Mouse (Mus musculus) E14TG2a.4 (cell line): ENCODE measurements around the gene Hfe2.
"Not testable (repeated sequence)": the region's sequence is repeated elsewhere in the genome, so short reads cannot be mapped to it uniquely, and the experiment has no call there.

ENCODE experiments used
- H3K27me3 ChIP-seq: 2 replicates; pipeline ENCODE4 v1.6.1; 2014; ENCODE audit warnings: low read length, control low read depth; ENCODE audit not compliant: insufficient read depth
- H3K36me3 ChIP-seq: 2 replicates; pipeline ENCODE4 v1.6.1; 2014; ENCODE audit warnings: low read length, control low read depth; ENCODE audit not compliant: insufficient read depth
- H3K4me1 ChIP-seq: replicated peaks from 2 replicates; pipeline ENCODE4 v1.6.1; 2014; ENCODE audit warnings: low read depth, low read length, control low read depth
- H3K4me3 ChIP-seq: replicated peaks from 2 replicates; pipeline ENCODE4 v1.5.1; 2014; ENCODE audit warnings: mild to moderate bottlenecking, low read length
- H3K9me3 ChIP-seq: 2 replicates; pipeline ENCODE4 v1.6.1; 2014; ENCODE audit warnings: low read length, control low read depth
- CTCF ChIP-seq: conservative IDR thresholded peaks from 2 replicates; pipeline ENCODE4 v1.5.1; 2014; ENCODE audit warnings: low read length
- NANOG ChIP-seq: IDR thresholded peaks from 2 replicates; pipeline ENCODE4 v1.6.1; 2014; ENCODE audit warnings: borderline replicate concordance, low read length, mixed read lengths
- POU5F1 ChIP-seq: IDR thresholded peaks from 2 replicates; pipeline ENCODE4 v1.6.1; 2014; ENCODE audit warnings: low read length, borderline replicate concordance

Gene Hfe2

GRCm38 (mm10) chr3:96494912-96495311 lies 30.1 kb upstream of the Hfe2 start:
- Histone ChIP-seq H3K36me3 (no peaks in the 10 kb centered on the region), H3K27me3 (no peaks in the 10 kb centered on the region), H3K4me3 (no peak overlapping the region), H3K4me1 (peaks cover 34% of the 10 kb centered on the region), H3K9me3 (no peaks in the 10 kb centered on the region)
- TF ChIP-seq CTCF (no peak), POU5F1 (no peak), NANOG (no peak)

- TF ChIP-seq POU5F1 (no peak), NANOG (0 out of 2 replicates have a peak, but pooled peaks have one; percentile 9), CTCF (no peak)
- Histone ChIP-seq H3K4me3 (no peak overlapping the region), H3K36me3 (no peaks in the 10 kb centered on the region), H3K9me3 (no peaks in the 10 kb centered on the region), H3K27me3 (no peaks in the 10 kb centered on the region), H3K4me1 (peaks cover 34% of the 10 kb centered on the region)
These were observed 29.3 kb upstream of the Hfe2 start for GRCm38 (mm10) chr3:96495490-96496210.

- peaks cover 34% of the 10 kb centered on the region for H3K4me1 ChIP-seq
- H3K27me3 ChIP-seq, result no peaks in the 10 kb centered on the region
- H3K9me3 ChIP-seq, result no peaks in the 10 kb centered on the region
- H3K36me3 ChIP-seq, result no peaks in the 10 kb centered on the region
- TF ChIP-seq CTCF, result no peak
- no peak for TF ChIP-seq POU5F1
- TF ChIP-seq NANOG, result no peak
- H3K4me3 ChIP-seq, result peak overlapping the region; percentile 80
These were observed 28.8 kb upstream of the Hfe2 start for GRCm38 (mm10) chr3:96496216-96496615.

GRCm38 (mm10) chr3:96496620-96497275 lies 28.2 kb upstream of the Hfe2 start:
- H3K4me1 ChIP-seq, result peaks cover 34% of the 10 kb centered on the region
- H3K36me3 ChIP-seq, result not testable (repeated sequence)

GRCm38 (mm10) chr3:96497451-96498028 lies 27.4 kb upstream of the Hfe2 start:
- TF ChIP-seq POU5F1 (no peak), CTCF (peak; percentile 38)
- H3K4me1 ChIP-seq, result peaks cover 40% of the 10 kb centered on the region
- H3K9me3 ChIP-seq, result no peaks in the 10 kb centered on the region
- H3K4me3 ChIP-seq, result peak overlapping the region; percentile 80
- H3K36me3 ChIP-seq, result no peaks in the 10 kb centered on the region
- no peaks in the 10 kb centered on the region for H3K27me3 ChIP-seq

More at GRCm38 (mm10) chr3:96496620-96497275, 28.2 kb upstream of the Hfe2 start:
- not testable (repeated sequence) for H3K9me3 ChIP-seq, H3K27me3 ChIP-seq
- H3K4me3 ChIP-seq, result peak overlapping the region; percentile 80

- H3K36me3 ChIP-seq, result no peaks in the 10 kb centered on the region
- no peak for TF ChIP-seq CTCF
- TF ChIP-seq NANOG, result no peak
- no peak for TF ChIP-seq POU5F1
These were observed 26.3 kb upstream of the Hfe2 start for GRCm38 (mm10) chr3:96498476-96499245.

GRCm38 (mm10) chr3:96499481-96500288 lies 25.3 kb upstream of the Hfe2 start:
- Histone ChIP-seq H3K4me3 (peak overlapping the region; percentile 94), H3K9me3 (no peaks in the 10 kb centered on the region), H3K4me1 (peaks cover 57% of the 10 kb centered on the region), H3K36me3 (no peaks in the 10 kb centered on the region), H3K27me3 (no peaks in the 10 kb centered on the region)
- TF ChIP-seq POU5F1 (no peak), NANOG (no peak), CTCF (no peak)

More at GRCm38 (mm10) chr3:96498476-96499245, 26.3 kb upstream of the Hfe2 start:
- Histone ChIP-seq H3K27me3 (no peaks in the 10 kb centered on the region), H3K9me3 (no peaks in the 10 kb centered on the region), H3K4me3 (no peak overlapping the region), H3K4me1 (peaks cover 49% of the 10 kb centered on the region)

GRCm38 (mm10) chr3:96500289-96500621 lies 24.7 kb upstream of the Hfe2 start:
- H3K4me1 ChIP-seq, result peaks cover 54% of the 10 kb centered on the region
- TF ChIP-seq NANOG (no peak), POU5F1 (no peak), CTCF (no peak)
- no peaks in the 10 kb centered on the region for H3K27me3 ChIP-seq
- no peaks in the 10 kb centered on the region for H3K36me3 ChIP-seq
- H3K9me3 ChIP-seq, result no peaks in the 10 kb centered on the region
- peak overlapping the region; percentile 94 for H3K4me3 ChIP-seq
